Mouse (Mus musculus) ES-Bruce4 (cell line): ENCODE results near the gene Fhit. TPM values are rescaled to one million over a fixed set of nuclear protein-coding genes. Genes with fewer than 3 reads are reported as not detected.

Experiments used
- H3K27ac ChIP-seq: 2 replicates; pipeline ENCODE4 v1.5.1; 2012; ENCODE audit warnings: low read length, inconsistent platforms; ENCODE audit not compliant: insufficient read depth
- H3K27me3 ChIP-seq: 2 replicates; pipeline ENCODE4 v1.6.1; 2012; ENCODE audit warnings: mild to moderate bottlenecking, low read length, inconsistent platforms; ENCODE audit not compliant: control insufficient read depth, poor library complexity, insufficient read depth, severe bottlenecking
- H3K36me3 ChIP-seq: 2 replicates; pipeline ENCODE4 v1.6.1; 2012; ENCODE audit warnings: inconsistent platforms, mild to moderate bottlenecking, low read length, moderate library complexity; ENCODE audit not compliant: control insufficient read depth, poor library complexity, insufficient read depth, severe bottlenecking
- H3K4me1 ChIP-seq: one replicate; pipeline ENCODE4 v1.8.1; 2011; ENCODE audit warnings: low read length; ENCODE audit not compliant: control insufficient read depth, insufficient read depth
- H3K4me3 ChIP-seq: 2 replicates; pipeline ENCODE4 v1.5.1; 2011; ENCODE audit warnings: low read depth, mild to moderate bottlenecking, low read length
- H3K9ac ChIP-seq: 2 replicates; pipeline ENCODE4 v1.6.1; 2012; ENCODE audit warnings: low read depth, mild to moderate bottlenecking, inconsistent platforms; ENCODE audit not compliant: poor library complexity, severe bottlenecking
- H3K9me3 ChIP-seq: replicated peaks from 2 replicates; pipeline ENCODE4 v1.6.1; 2012; ENCODE audit warnings: mild to moderate bottlenecking, low read length, inconsistent platforms; ENCODE audit not compliant: control insufficient read depth, poor library complexity, insufficient read depth, severe bottlenecking
- CTCF ChIP-seq: IDR thresholded peaks from one replicate; pipeline ENCODE4 v1.8.1; 2011; ENCODE audit warnings: low read depth, low read length
- EP300 ChIP-seq: IDR thresholded peaks from 2 replicates; pipeline ENCODE4 v1.6.1; 2011; ENCODE audit warnings: low read depth, low read length; ENCODE audit not compliant: insufficient read depth
- POLR2A ChIP-seq: IDR thresholded peaks from one replicate; pipeline ENCODE4 v1.8.1; 2011; ENCODE audit warnings: low read length; ENCODE audit not compliant: insufficient read depth
- polyA plus RNA-seq: library from polyadenylated mRNA; stranded (reverse); fragments of >200 nt; gene quantifications from 2 replicates; pipeline ENCODE4 v1.2.4, GENCODE M21; 2011; ENCODE audit warnings: low read depth; ENCODE audit not compliant: missing spikeins, insufficient read depth, insufficient read length

The Fhit gene
- polyA plus RNA-seq, 1 experiment: not detected

DNA sequence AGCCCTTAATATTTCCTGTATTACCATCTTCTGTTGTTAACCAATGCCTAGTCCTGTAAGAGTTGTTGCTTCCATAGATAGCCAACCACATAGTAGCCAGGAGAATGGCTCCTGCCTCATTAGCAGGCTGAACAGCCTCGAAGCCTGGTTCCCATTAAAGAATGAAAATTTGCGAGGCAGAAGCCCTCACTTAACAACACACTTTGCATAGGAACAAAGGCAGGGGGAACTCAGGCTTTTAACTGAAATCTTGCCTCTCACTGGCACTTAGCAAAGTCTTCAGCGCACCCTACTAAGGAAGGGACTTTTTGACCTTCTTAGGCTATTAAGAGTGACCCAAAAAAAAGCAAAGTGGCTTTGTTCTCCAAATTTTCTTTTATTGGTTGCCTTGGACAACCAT, 1529.3 kb downstream of the Fhit start:
- H3K4me1 ChIP-seq: peaks cover 4% of the 10 kb centered on the region
- H3K9ac ChIP-seq: no peak overlapping the region
- no peak overlapping the region for H3K27ac ChIP-seq
- H3K27me3 ChIP-seq: no peaks in the 10 kb centered on the region
- H3K36me3 ChIP-seq: no peaks in the 10 kb centered on the region
- H3K9me3 ChIP-seq: no peaks in the 10 kb centered on the region
- no peak overlapping the region for H3K4me3 ChIP-seq
- TF ChIP-seq POLR2A (no peak), CTCF (no peak), EP300 (no peak)

DNA sequence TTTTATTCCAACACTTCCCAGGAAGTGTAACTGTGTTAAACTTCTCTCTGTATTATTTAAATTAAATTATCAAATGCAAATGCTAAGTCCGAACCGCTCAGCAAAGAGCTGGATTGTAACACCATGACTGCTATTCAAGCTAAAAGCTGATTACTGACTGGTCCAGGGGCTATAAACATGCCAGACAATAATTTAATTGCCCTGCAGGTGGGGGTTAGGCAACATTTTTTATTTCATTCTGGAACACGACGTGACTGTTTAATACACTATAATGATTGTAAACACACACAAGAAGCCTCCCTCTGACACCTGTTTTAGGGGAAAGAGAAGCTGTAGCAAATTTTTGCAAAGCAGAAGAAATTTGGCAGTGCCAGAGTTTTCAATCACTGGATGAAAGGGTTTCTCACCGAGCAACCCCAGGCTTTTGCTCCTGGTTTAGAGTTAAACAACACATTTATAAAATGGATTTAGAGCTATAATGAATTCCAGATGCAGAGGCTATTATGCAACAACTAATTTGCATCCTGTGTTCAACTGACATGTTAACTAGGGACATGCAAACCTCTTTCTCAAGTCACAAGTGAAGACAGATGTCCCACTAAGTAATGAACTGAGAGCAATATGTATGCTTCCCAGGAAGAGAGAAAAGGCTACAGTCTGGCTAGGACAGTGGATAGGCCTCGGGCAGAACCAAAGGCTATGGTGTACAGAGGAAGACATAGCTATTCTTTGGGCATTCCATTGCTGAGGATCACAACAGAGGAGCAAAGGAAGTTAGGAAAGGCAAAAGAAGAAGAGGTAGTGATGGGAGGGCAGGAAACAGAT, 1538.4 kb downstream of the Fhit start:
- Histone ChIP-seq H3K36me3 (no peaks in the 10 kb centered on the region), H3K4me1 (no peaks in the 10 kb centered on the region), H3K4me3 (no peak overlapping the region), H3K9ac (no peak overlapping the region), H3K27me3 (no peaks in the 10 kb centered on the region), H3K9me3 (no peaks in the 10 kb centered on the region), H3K27ac (no peak overlapping the region)
- TF ChIP-seq EP300 (no peak), POLR2A (no peak), CTCF (no peak)

DNA sequence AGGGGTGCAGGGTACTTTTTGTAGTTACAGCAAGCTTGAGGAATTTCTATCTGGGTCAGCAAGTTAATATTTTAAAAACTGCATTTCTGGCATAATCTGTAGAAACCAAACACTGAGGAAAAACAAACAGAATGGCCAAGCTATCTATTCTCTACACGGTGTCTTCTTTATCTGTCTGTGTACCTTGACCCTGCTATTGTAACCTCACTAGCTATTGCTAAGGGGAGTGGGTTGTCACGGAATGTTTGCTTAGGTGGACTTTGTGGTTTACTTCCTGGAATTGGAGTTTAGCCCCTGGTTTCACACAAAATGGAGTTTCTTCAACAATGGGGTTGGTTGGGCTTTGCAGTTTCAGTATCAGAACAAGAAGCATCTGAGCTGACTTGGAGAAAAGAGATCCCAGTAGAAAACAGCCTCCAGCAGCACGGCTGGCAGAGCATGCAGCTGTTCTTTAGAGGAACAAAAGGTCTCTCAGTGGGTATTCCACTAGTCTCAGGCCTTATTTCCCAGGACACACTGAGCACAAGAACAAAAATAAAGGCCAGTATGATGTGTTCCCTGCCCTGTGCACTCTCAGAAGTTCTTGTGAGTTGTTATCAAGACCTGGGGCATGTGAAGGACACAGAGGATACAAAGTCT, 1540.8 kb downstream of the Fhit start:
- Histone ChIP-seq H3K27me3 (no peaks in the 10 kb centered on the region), H3K4me1 (no peaks in the 10 kb centered on the region), H3K27ac (no peak overlapping the region), H3K9me3 (no peaks in the 10 kb centered on the region), H3K9ac (no peak overlapping the region), H3K4me3 (no peak overlapping the region), H3K36me3 (no peaks in the 10 kb centered on the region)
- no peak for TF ChIP-seq POLR2A
- TF ChIP-seq CTCF: no peak
- TF ChIP-seq EP300: no peak

DNA sequence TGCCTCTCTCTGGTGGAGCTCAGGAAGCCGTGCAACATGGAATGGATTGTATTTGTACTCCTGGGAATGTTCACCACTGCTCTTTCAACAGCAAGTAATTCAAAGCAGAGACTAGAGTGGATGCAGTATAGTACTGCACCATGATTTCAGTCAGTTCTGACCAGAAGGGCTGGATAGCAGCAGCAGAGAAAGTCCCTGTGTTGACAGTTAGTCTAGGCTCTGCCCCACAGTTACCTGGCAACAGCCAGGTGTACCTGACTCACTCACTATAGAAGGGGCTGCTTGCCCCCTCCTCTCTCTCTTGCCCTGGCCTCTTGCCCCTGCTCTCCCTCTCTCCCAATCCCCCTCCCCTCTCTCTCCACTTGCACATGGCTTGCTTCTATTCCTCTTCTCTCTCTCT, 1542.0 kb downstream of the Fhit start:
- no peak for TF ChIP-seq EP300
- no peak for TF ChIP-seq POLR2A
- TF ChIP-seq CTCF: no peak
- no peaks in the 10 kb centered on the region for H3K27me3 ChIP-seq

DNA sequence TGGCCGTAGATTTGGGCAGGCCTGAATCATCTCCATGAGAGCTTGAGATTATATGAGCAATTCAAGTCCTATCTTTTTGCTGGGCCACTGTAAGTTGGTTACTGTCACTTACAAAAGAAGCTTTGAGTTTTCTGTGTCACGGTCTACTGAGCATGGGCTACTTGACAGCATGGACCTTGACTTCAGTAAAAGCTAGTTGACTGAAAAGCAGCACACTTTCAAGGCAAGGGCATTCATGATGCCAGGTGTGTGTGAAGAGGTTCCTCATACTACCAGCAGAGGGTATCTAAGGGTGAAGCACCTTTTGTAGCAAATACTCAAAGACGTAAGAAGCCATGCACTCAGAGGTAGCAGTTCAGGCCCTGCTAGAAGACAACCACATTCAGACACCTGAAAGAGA, 1548.7 kb downstream of the Fhit start:
- H3K4me1 ChIP-seq: no peaks in the 10 kb centered on the region
- no peak overlapping the region for H3K9ac ChIP-seq
- TF ChIP-seq EP300: no peak
- TF ChIP-seq CTCF: no peak
- no peak for TF ChIP-seq POLR2A
- no peak overlapping the region for H3K4me3 ChIP-seq
- no peaks in the 10 kb centered on the region for H3K36me3 ChIP-seq
- H3K27me3 ChIP-seq: no peaks in the 10 kb centered on the region
- H3K9me3 ChIP-seq: no peaks in the 10 kb centered on the region
- no peak overlapping the region for H3K27ac ChIP-seq

More for the DNA sequence above, 1542.0 kb downstream of the Fhit start:
- H3K4me1 ChIP-seq: no peaks in the 10 kb centered on the region
- no peaks in the 10 kb centered on the region for H3K36me3 ChIP-seq
- H3K27ac ChIP-seq: no peak overlapping the region
- no peak overlapping the region for H3K9ac ChIP-seq
- H3K9me3 ChIP-seq: no peaks in the 10 kb centered on the region
- no peak overlapping the region for H3K4me3 ChIP-seq

DNA sequence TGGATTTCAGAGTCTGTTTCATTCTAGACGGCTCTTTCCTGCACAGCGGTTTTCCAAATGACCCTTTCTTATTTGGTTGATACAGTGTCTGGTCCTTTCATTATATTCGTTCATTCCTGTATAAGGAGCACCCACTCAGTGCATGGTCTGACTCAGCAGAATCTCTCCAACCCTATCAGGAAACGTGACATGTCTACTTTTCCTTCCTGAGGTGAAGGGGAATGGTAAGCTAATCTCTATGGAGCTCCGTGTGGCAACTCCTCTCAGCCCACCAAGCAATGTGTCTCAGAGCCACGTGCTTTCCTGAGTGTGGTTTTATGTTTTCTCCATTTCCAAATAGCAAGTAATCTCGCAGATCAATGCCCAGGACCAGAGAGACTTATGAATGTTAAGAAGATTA, 1552.7 kb downstream of the Fhit start:
- H3K4me3 ChIP-seq: no peak overlapping the region
- H3K36me3 ChIP-seq: no peaks in the 10 kb centered on the region
- no peak for TF ChIP-seq EP300
- TF ChIP-seq POLR2A: no peak
- no peak for TF ChIP-seq CTCF
- H3K27me3 ChIP-seq: no peaks in the 10 kb centered on the region
- H3K4me1 ChIP-seq: no peaks in the 10 kb centered on the region
- no peak overlapping the region for H3K27ac ChIP-seq
- no peaks in the 10 kb centered on the region for H3K9me3 ChIP-seq
- H3K9ac ChIP-seq: no peak overlapping the region
